Comparison of ENCODE assay signal across 10 mouse cellular contexts in genomic region chr3:51700123-51700522, GRCm38 (mm10). TPM values are rescaled to one million over a fixed set of nuclear protein-coding genes. Genes with fewer than 3 reads are reported as not detected.
DNase-seq lines count a peak whose midpoint lies in the region; ATAC-seq and TF ChIP-seq lines count a peak whose summit lies in the region.
"Had no signal": no experiment of that assay in that cellular context is flagged by ENCODE, and none has a peak within 500 bp of the region (broad histone marks: within the 10 kb centered on the region; RNA-seq: fewer than 3 reads in every experiment).

No protein-coding gene starts in this region.

- H3K36me3 ChIP-seq in kidney, adult 2 months (ENCODE audit: control insufficient read depth, insufficient read depth, low read length), result no peaks in the 10 kb centered on the region
- H3K36me3 ChIP-seq in embryonic facial prominence, embryonic 15.5 days, result no peaks in the 10 kb centered on the region
- no peaks in the 10 kb centered on the region for H3K36me3 ChIP-seq in hindbrain, embryonic 15.5 days
- no peaks in the 10 kb centered on the region for H3K36me3 ChIP-seq in midbrain, embryonic 14.5 days (ENCODE audit: control insufficient read depth, insufficient read depth, low read length)

- H3K4me3 ChIP-seq in kidney, adult 2 months (ENCODE audit: insufficient read depth, low read depth, low read length), result no peak overlapping the region
- no peak overlapping the region for H3K4me3 ChIP-seq in embryonic facial prominence, embryonic 15.5 days (replicated peaks)
- H3K4me3 ChIP-seq in hindbrain, embryonic 15.5 days, result no peak overlapping the region
- no peak overlapping the region for H3K4me3 ChIP-seq in midbrain, embryonic 14.5 days (replicated peaks; ENCODE audit: low read depth, low read length)

- H3K9me3 ChIP-seq in embryonic facial prominence, embryonic 15.5 days (replicated peaks), result no peaks in the 10 kb centered on the region
- no peaks in the 10 kb centered on the region for H3K9me3 ChIP-seq in hindbrain, embryonic 15.5 days
- H3K9me3 ChIP-seq in midbrain, embryonic 14.5 days (ENCODE audit: control insufficient read depth, low read length), result no peaks in the 10 kb centered on the region

- TF ChIP-seq POLR2A in kidney, adult 2 months (IDR thresholded peaks at IDR 0.05; ENCODE audit: low read depth, low read length), result no peak

- WGBS in kidney, adult 2 months, result 27% methylated on average over 4 of the region's 4 CpGs
- WGBS in embryonic facial prominence, embryonic 15.5 days, result 67% methylated on average over 4 of the region's 4 CpGs
- WGBS in hindbrain, embryonic 15.5 days, result 62% methylated on average over 4 of the region's 4 CpGs
- WGBS in midbrain, embryonic 14.5 days, result 80% methylated on average over 4 of the region's 4 CpGs

- no peak overlapping the region for H3K4me2 ChIP-seq in embryonic facial prominence, embryonic 15.5 days (replicated peaks)
- peak overlapping the region; percentile 77 for H3K4me2 ChIP-seq in hindbrain, embryonic 15.5 days
- H3K4me2 ChIP-seq in midbrain, embryonic 14.5 days (ENCODE audit: low read length), result no peak overlapping the region; the same call in 1 of the 2 replicates

- intact Hi-C loops in gastrocnemius, postnatal 36 days (cut with DNase I), result loop anchor here (2.0 to 10.0 kb wide), 4 partner anchors 197 to 543 kb away; no protein-coding TSS in a partner anchor

- TF ChIP-seq CTCF in kidney, adult 2 months (conservative IDR thresholded peaks at IDR 0.05; ENCODE audit: insufficient read depth, insufficient read length, low read depth, low read length), result no peak

- peak overlapping the region; percentile 37; the same call in 1 of the 2 replicates for H3K27ac ChIP-seq in kidney, adult 2 months (ENCODE audit: insufficient read depth, low read depth, low read length)
- peak overlapping the region; percentile 86 for H3K27ac ChIP-seq in embryonic facial prominence, embryonic 15.5 days (replicated peaks)
- H3K27ac ChIP-seq in hindbrain, embryonic 15.5 days (replicated peaks), result peak overlapping the region; percentile 91
- peak overlapping the region; percentile 96 for H3K27ac ChIP-seq in midbrain, embryonic 14.5 days (replicated peaks; ENCODE audit: low read depth, low read length)

- no peak overlapping the region for H3K9ac ChIP-seq in embryonic facial prominence, embryonic 15.5 days
- H3K9ac ChIP-seq in hindbrain, embryonic 15.5 days, result 0 out of 2 replicates have a peak overlapping the region, but pooled peaks have one; percentile 53
- H3K9ac ChIP-seq in midbrain, embryonic 14.5 days (replicated peaks; ENCODE audit: low read length), result peak overlapping the region; percentile 60; the same call in 1 of the 2 replicates

- peaks cover 7% of the 10 kb centered on the region; the same call in 1 of the 2 replicates for H3K4me1 ChIP-seq in kidney, adult 2 months (ENCODE audit: control insufficient read depth, insufficient read depth, low read length)
- H3K4me1 ChIP-seq in embryonic facial prominence, embryonic 15.5 days, result peaks cover 35% of the 10 kb centered on the region
- H3K4me1 ChIP-seq in hindbrain, embryonic 15.5 days (replicated peaks), result peaks cover 39% of the 10 kb centered on the region
- peaks cover 37% of the 10 kb centered on the region for H3K4me1 ChIP-seq in midbrain, embryonic 14.5 days (ENCODE audit: control insufficient read depth, insufficient read depth, low read length)

- H3K27me3 ChIP-seq in kidney, adult 2 months (replicated peaks; ENCODE audit: control insufficient read depth, insufficient read depth, low read length), result no peaks in the 10 kb centered on the region
- H3K27me3 ChIP-seq in embryonic facial prominence, embryonic 15.5 days, result no peaks in the 10 kb centered on the region
- no peaks in the 10 kb centered on the region for H3K27me3 ChIP-seq in hindbrain, embryonic 15.5 days
- no peaks in the 10 kb centered on the region for H3K27me3 ChIP-seq in midbrain, embryonic 14.5 days (ENCODE audit: control insufficient read depth, insufficient read depth, low read length)
- H3K27me3 ChIP-seq: CH12.LX had no signal

- no peak for ATAC-seq in embryonic facial prominence, embryonic 15.5 days (ENCODE audit: insufficient number of reproducible peaks, low FRiP score, low TSS enrichment, low read depth)
- no peak for ATAC-seq in hindbrain, embryonic 15.5 days (ENCODE audit: low FRiP score, low read depth)
- ATAC-seq in midbrain, embryonic 14.5 days (ENCODE audit: low FRiP score, low TSS enrichment), result no peak
- ATAC-seq in inflammation-experienced regulatory T-cells, adult 6 months, result no peak

- DNase-seq in kidney, adult 2 months, result peak; percentile 53
- no peak for DNase-seq in kidney, postnatal 25 days
- no peak for DNase-seq in midbrain, embryonic 14.5 days
- no peak for DNase-seq in thymus, postnatal 0 days (ENCODE audit: low spot score)
- no peak for DNase-seq in gastrocnemius, postnatal 36 days

RNA-seq across cellular contexts. Expression of gene Mgst2, which starts 40.0 kb away (rescaled TPM):
- 0.11 and 0.55 TPM in 2 replicates for polyA plus RNA-seq in kidney, adult 2 months (2012; rRNA removed)
- polyA plus RNA-seq in embryonic facial prominence, embryonic 15.5 days (2015; fragmentation: Nextera tagmentation; extraction: Ambion mirVana), result 15.4 and 17.9 TPM in 2 replicates
- polyA plus RNA-seq in hindbrain, embryonic 15.5 days (2015; fragmentation: Nextera tagmentation; extraction: Ambion mirVana), result 0.36 and 0.59 TPM in 2 replicates
- polyA plus RNA-seq in midbrain, embryonic 14.5 days (2014; fragmentation: Nextera tagmentation; extraction: Ambion mirVana), result 0.46 and 0.86 TPM in 2 replicates
- 100 to 1,000 TPM in 1 of 3 experiments, 10 to 100 TPM in 2; 13.4 to 184 (median 82.2) TPM for polyA plus RNA-seq in inflammation-experienced regulatory T-cells, adult 6 months (2017; shearing (Covaris generic))
- polyA plus RNA-seq in thymus, postnatal 0 days (2015; fragmentation: Nextera tagmentation; extraction: Ambion mirVana), result 153 and 179 TPM in 2 replicates
- under 1 TPM; 0.22 to 0.61 TPM for total RNA-seq in gastrocnemius, postnatal 36 days (2021)
- total RNA-seq: liver, adult 2 months had no signal

Comparison
In these comparisons a context has a peak if more than half of its experiments do, and no peak if none do; other contexts are left out.
1. H3K27ac ChIP-seq: peak in every context shown above with its lines; median percentile 96 in midbrain, embryonic 14.5 days; 91 in hindbrain, embryonic 15.5 days; 86 in embryonic facial prominence, embryonic 15.5 days; 37 in kidney, adult 2 months.